Mouse (Mus musculus) lung, adult 2 months (tissue): ENCODE data around the gene Ptprd.

ENCODE experiments used
- CTCF ChIP-seq: fragments of 200-500 bp; IDR thresholded peaks from 2 replicates; pipeline ENCODE4 v1.5.1; 2011; ENCODE audit warnings: mild to moderate bottlenecking, low read length, control low read depth; ENCODE audit not compliant: insufficient read depth
- POLR2A ChIP-seq: fragments of 200-500 bp; IDR thresholded peaks from 2 replicates; pipeline ENCODE4 v1.6.1; 2011; ENCODE audit warnings: low read depth, mild to moderate bottlenecking, control low read depth, low read length, borderline replicate concordance; ENCODE audit errors: extremely low read depth

GRCm38 (mm10) chr4:76417676-76418075, 1794.1 kb downstream of the Ptprd start:
- no peak for TF ChIP-seq POLR2A
- TF ChIP-seq CTCF = no peak
